20 mouse cellular contexts compared by ENCODE assay signal in the genomic region with DNA sequence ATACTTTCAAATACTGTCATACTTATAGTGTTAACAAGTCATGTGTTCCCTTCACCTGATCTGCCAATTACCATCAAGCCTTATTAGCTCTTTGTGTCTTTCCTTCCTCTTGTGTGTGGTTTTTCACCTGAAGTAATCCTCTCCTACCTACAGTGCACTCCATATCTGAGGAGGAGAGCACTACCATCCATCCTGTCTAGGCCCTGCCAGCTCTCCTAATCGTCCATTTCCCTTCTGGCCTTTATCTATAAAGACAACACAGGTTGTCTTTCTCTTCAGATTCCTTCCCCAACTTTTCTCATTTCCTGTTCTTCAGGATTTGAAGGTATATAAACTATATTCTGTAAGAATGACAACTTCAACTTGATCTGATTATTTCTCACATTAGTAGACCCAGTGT.
"Had no signal": no experiment of that assay in that cellular context is flagged by ENCODE, and none has a peak within 500 bp of the region (broad histone marks: within the 10 kb centered on the region; RNA-seq: fewer than 3 reads in every experiment).

No protein-coding gene starts in this region.

- H3K27ac ChIP-seq: liver, embryonic 15.5 days; lung, embryonic 15.5 days; macrophage; midbrain, embryonic 13.5 days; midbrain, embryonic 15.5 days; neural tube, embryonic 12.5 days had no signal

- DNase-seq: liver, postnatal 0 days; lung, adult 2 months; lung, postnatal 14 days; lung, postnatal 36 days; retina, postnatal 1 day; right cerebral cortex, adult 18-20 months; right cerebral cortex, postnatal 25 days; right cerebral cortex, postnatal 4 days; spleen, adult 18-20 months; thymus, adult 18-20 months; thymus, postnatal 14 days; thymus, postnatal 36 days had no signal

- H3K4me1 ChIP-seq: lung, embryonic 15.5 days; midbrain, embryonic 13.5 days had no signal

- H3K4me2 ChIP-seq: liver, embryonic 15.5 days; lung, embryonic 15.5 days; midbrain, embryonic 11.5 days; midbrain, embryonic 13.5 days; midbrain, embryonic 15.5 days; neural tube, embryonic 12.5 days had no signal

- ATAC-seq: liver, postnatal 0 days; lung, postnatal 0 days; midbrain, embryonic 13.5 days; midbrain, embryonic 15.5 days had no signal

- H3K4me3 ChIP-seq: liver, embryonic 15.5 days; lung, embryonic 15.5 days; midbrain, embryonic 13.5 days; midbrain, embryonic 15.5 days; neural tube, embryonic 12.5 days had no signal

- H3K36me3 ChIP-seq: liver, embryonic 15.5 days; lung, embryonic 15.5 days; midbrain, embryonic 13.5 days; midbrain, embryonic 15.5 days; neural tube, embryonic 12.5 days had no signal

- H3K9me3 ChIP-seq: liver, embryonic 15.5 days; lung, embryonic 15.5 days; midbrain, embryonic 13.5 days; midbrain, embryonic 15.5 days; neural tube, embryonic 12.5 days had no signal

- H3K27me3 ChIP-seq: liver, embryonic 15.5 days; lung, embryonic 15.5 days; midbrain, embryonic 13.5 days; midbrain, embryonic 15.5 days; neural tube, embryonic 12.5 days had no signal

- H3K9ac ChIP-seq: liver, embryonic 15.5 days; liver, postnatal 0 days; lung, embryonic 15.5 days; midbrain, embryonic 13.5 days; midbrain, embryonic 15.5 days; neural tube, embryonic 12.5 days had no signal
